Mouse (Mus musculus) spleen, postnatal 4 days (tissue): ENCODE data around the gene Slc26a1.

Experiments
- DNase-seq, 2 experiments: peaks; one replicate each; pipeline ENCODE4 v3.0.0; 2022; ENCODE audit warnings: low spot score in 2 of 2

The Slc26a1 gene

DNA sequence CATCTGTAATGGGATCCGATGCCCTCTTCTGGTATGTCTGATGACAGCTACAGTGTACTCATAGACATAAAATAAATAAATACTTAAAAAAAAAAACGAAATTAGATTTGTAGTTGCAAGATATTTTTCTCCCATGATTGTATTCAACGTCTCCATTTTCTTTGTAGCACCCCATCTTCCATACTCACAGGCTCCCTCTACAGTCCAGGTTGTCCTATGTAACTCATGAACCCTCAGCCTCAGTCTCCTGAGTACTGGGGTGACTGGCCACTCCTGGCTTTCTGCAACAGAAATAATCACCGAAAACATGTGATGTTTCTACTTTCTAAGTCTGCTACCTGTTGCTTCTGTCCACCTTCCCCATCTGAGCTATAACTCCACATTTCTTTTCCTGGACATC, 15.8 kb upstream of the Slc26a1 start:
- DNase-seq: no peak

DNA sequence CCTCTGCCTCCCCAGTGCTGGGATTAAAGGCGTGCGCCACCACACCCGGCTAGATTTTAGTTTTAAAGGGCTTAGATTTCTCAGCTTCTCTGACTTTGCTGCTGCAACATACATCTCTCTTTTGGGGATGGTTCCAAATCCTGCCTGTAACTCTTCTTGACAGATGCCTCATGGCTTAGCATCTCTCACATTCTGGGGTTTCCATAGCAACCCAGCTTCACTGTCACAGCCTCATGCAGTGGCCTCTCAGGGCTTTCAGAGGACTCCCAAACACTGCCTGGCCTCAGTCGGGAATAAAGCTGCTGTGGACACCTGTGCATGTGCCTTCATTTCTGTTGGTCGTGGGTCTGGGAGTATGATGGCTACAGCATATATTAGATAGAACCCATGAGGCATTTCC, 13.7 kb upstream of the Slc26a1 start:
- no peak for DNase-seq

DNA sequence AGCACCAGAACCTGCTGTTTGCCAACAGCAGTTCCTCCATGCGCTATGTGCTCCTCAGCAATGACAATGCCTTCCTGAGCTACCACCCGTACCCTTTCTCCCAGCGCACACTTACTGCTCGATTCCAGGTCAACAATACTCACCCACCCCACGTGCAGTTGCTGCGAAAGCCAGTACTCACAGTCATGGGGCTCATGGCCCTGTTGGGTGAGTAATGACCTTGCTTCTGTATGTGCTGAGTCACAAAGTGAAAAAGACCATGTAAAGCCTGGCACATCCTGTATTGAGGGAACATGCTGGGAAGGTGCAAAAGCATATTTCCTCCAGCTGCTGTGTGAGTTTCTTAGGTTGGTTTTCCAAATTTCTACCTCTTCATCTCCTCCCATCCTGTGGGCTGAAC, 5.5 kb upstream of the Slc26a1 start:
- DNase-seq: no peak

DNA sequence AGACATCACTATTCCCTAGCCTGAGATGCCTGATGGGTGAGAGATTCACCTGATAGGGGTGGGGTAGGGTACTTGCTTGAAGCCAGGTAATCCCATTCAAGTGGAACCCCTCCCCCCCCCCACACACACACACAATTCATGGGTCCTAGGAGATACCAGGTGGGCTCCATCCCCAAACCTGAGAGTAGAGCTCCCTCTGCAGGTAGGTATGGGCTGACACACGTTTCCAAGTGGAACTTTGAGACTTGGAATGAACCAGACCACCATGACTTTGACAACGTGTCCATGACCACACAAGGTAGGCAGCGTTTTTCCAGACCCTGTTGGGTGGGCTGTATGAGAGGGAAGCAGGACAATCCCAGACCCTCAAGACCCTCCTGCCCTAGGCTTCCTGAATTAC, 4.5 kb upstream of the Slc26a1 start:
- no peak for DNase-seq

DNA sequence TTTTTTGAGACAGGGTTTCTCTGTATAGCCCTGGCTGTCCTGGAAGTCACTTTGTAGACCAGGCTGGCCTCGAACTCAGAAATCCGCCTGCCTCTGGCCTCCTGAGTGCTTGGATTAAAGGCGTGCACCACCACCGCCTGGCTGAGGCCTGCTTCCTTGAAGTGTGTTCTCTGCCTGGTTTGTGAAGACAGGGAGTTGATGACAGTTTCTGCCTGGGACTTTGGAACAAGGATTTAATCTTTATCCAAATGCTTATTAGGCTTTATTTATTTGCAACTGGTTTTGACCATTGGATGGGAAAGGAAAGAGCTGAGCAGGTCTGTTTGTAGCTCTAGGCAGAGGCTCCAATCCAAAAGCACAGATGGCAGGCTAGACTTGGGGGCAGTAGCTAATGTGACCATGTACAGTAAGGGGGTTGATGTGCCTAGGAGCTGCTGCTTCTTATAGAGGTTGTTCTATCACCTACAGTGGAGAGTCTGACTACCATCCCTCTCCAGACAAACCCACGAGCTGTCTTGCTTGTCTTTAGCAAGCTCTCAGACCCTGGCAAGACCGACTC, 3.0 kb upstream of the Slc26a1 start:
- DNase-seq: no peak

DNA sequence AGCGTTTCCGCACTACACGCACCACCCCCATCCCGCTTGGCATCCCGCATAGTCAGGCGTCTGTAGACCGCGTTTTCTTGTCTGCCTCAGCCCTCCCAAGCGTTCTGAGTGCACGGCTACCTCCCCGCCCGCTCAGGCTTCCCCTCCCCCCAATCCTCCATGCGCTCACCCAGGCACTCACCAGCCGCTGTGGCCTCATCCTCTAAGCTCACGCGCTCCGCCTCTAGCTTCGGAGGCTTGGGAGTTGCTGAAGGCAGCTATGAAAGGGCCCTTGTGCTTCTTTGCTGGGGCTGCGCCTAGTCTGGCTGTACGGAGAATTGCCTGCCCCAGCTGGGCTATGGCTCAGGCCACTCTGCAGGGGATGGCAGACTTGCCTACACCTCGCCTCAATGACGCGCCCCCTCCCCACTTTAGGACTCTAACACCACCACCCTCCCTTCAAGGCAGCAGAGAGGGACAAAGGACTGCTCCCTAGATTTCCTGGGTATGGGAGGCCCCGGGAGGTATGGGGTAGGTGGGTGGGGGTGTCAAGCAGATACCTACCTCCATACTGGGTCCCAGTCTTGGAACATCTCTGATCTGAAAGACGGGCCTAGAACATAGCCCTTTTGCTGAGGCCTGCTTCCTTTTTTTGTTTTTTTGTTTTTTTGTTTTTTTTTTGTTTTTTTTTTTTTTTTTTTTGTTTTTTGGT, 2.4 kb upstream of the Slc26a1 start:
- DNase-seq: peak; percentile 48 to 78

DNA sequence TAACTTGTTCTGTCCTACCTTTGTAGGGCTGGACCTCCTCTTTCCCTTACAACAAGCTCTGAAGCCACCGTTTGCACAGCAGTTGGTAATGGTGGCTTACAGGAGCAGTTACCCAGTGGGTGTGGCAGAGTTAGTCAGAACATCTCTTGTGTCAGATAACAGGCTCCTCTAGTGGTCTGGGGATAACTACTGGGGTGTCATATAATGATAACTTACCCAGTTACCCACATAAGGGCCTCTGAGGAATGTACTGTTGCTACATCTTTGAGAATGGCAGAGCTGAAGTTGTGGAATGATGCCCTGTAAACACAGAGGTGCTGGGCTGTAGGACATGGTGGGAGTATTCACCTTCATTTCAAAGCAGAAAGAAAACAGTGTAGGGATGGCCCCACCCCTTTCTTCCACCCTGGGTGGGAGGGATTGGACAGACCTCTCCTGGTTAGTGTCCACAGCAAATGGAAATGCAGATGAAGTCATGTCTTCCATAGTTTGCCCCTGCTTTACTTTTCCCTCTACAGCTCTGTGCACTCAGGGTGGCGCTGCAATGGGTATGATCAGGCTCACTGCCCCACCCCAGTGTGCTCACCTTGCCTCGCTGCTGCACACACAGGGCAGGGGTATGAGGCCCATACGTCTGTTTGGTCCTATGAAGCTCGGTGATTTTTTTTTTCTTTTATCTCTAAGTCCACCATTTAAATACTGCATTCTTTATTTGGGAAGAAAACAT, 1.6 kb upstream of the Slc26a1 start:
- DNase-seq: no peak

DNA sequence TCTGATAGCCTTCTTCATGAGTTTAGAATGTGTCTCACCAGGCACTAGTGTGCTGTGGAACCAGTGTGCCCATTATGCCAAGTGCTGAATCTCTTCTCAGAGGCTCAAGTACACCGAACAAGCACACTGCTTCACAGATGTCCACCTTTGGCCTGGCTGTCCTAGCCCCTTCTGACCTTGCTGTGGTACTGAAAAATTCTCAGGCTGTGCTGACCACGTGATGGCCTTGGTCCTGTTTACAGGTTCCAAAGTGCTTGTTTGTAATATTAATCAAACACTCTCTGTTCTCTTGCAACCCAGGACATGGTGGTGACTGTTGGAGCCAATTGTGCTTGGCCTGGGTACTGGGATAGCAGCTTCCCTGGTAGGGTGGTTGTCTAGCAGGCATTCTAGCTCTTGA, 745 bp downstream of the Slc26a1 start:
- DNase-seq: no peak

DNA sequence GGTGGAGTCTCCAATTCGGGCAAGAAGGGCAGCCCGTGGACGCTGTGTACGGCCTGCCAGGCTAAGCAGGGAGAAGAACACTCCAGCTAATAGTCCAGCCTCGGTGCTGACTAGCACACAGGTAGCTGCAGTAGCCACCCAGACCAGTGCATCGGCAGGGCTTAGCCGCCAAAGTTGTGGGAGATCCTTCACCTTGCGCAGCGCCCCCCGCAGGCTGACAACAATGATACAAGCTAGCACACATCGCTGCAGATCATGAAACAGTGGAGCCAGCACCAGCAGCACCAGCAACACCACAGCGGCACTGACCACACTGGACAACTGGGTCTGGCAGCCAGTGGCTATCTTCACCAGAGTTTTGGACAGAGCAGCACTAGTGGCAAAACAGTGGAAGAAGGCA, 3.6 kb downstream of the Slc26a1 start:
- peak in 1 of 2 experiments; percentile 66 for DNase-seq

DNA sequence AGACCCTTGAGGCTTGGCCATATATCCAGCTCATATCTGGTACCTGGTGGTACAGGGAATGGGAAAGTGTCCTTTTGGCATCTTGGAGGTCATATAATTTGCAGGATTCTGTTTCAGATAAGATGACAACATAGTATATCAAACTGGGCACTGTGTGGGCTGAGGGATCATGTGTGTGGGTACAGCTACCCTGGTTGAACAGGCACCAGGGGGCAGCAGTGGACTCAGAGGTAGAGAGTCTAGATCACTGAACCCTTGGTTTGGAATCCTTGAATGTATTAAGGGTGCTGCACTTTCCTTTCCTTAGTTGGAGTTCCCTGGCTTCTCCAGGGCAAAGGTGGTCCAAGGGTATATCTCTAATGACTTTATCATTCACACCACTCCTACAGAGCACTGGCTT, 4.6 kb downstream of the Slc26a1 start:
- DNase-seq: peak; percentile 68 to 83

DNA sequence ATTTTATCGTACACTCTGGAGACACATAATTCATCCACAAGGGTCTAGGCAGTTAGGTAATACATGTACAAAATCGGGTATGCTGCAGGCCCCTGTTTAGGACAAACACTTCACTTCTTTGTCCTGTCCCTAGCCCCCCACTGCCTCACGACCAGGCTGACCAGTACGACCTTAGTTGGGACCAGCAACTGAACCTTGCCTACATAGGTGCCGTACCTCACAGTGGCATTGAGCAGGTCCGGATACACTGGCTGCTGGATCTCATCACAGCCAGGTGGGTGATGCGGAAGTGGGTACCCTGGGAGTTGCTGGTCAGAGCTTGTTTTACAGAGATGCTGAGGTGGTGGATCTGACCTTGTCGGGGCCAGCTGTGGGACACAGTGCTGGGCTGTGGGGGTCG, 5.4 kb downstream of the Slc26a1 start:
- no peak for DNase-seq

DNA sequence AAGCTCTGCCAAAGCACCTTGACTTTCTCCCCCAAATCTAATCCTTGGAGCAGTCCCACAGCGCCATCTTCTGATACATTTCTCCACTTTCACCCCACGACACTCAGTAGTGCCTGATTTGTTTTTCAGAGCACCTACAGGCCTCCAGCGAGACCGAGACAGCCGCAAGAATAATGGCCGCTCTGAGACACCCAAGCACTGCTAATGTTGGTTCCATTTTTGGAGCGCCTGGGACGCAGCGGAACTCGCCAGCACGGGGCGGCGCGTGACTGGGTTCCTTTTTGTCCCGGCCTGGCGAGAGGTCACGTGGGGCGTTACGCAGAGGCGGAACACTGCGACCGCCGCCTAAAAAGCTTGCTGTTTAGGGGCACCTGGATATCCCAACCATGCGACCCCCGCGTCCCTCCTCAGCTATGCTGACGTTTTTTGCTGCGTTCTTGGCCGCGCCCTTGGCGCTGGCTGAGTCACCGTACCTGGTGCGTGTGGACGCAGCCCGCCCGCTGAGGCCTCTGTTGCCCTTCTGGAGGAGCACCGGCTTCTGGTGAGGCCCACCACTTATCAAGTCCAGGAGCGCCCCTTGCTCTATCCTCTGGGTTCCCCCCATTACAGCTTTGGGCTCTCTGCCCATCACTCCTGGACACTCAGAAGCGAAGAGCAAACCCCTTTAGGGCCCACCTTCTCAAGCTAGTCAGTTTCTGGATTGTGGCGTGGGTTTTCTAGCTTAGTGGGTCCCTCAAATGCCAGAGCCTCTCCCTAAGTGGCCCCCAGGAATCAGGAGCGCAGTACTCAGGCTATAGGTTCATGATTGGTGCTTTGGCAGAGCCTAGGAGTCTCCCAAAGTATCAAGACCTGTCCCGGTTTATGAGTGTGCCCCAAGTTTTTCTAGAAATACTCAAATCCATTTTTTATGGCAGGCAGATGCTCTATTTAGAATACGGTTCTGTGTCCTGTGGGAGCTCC, 6.1 kb downstream of the Slc26a1 start, which contains the start of gene Dgkq:
Dgkq (minus strand) TSS at position 696 of the 960 bp plus-strand sequence.
- DNase-seq: peak; percentile 81 to 91

DNA sequence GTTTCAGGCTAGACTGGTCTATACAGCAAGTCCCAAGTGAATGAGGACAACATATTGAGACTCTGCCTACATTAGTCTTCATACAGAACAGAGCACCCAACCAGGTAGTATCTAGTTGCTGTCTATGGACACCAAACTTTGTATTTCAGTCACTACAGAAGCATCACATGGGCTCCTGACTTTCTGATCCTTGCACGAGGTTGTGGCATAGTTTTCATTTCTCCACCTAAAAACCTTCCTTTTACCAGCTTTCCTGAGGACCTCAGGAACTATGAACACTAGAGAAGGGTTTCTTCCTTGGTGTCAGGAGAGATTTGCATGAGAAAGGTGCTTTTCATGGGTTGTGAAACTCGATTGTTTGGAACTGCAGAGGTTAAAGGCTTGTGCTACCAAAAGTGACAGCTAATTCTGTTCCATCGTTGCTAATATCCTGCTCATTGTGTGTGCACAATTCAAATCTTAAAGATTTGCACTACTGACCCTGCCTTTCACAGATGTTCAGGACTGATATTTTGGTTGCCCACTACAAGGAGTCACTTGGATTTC, 6.9 kb downstream of the Slc26a1 start:
- no peak for DNase-seq

DNA sequence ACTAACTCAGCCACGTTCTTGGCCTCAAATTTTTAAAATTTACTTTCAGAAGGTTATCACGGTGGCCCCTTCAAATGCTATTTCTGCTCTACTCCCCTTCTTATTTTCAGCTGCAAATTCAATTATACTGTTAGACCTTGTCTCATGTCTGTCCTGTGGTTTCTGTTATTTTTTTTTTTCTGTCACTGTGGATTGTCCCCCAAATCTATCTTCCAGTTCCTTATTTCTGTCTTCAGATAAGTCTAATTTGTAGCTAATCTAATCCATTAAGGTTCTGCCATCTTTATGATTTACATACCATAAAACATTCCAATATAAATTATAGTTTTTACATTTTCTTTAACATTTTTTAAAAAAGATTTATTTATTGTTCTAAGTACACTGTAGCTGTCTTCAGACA, 8.0 kb downstream of the Slc26a1 start:
- DNase-seq: no peak

DNA sequence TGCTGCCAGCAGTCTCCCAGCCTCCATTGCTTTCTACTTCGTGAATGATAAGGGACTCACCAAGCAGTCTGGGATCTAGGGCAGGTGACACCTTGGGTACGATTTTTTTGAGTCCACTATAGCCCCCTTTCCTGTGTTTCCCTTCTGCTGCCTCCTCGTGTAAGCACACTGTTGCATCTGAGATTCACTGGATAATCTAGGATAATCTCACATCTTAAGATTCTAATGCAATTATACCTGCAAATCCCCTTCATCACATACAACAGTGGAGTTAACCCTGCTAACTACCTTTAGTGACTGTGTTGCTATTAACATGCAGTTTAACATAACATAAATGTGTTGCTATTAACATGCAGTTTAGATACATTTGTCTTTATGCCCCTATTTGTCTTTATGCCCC, 10.3 kb downstream of the Slc26a1 start:
- DNase-seq: no peak

DNA sequence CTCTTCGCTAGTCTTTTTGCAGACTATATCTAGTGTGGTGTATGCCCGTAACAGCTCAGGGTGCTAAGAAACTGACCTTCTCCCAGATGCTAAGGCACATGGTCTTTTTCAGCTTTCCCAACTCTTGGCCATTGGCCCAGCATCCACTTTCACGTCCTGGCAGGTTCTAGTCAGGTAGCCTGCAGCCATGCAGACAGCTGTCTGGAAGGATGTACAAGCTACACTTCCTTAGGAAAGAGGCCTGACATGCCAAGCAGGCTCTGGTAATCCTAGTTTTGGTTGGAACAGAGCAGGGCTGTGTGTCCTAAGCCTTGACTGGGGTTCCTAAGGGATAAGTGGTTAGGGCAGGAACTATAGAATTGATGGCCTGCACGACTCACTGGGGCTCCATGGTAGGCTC, 12.6 kb downstream of the Slc26a1 start:
- no peak for DNase-seq

DNA sequence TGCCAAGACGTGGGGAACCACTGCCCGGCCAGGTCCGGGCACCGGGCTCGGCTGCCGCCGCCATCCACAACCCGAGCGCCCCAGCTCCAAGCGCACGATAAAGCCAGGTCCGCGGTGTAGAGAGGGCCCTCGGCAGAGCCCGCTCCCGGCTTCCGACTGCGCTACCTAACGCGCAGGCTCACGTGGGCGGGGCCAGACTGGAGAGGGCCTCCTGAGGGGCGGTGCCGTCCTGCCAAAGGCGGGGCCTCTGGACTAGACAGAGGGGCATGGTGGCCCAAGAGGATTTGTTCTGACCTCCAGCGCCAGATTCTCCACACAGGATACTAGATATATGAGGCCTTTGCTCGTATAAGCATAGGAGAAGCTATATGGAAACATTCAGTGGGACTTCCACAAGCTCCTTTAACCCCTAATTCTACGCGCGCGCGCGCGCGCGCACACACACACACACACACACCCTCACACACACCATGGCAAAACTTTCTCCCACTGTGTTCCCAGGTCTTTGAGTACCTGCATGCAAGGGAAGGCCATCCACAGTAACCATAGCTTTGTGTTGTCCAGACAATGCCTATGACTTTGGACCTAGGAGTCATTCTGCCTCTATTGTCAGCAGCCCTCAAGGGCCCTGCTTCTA, 14.6 kb downstream of the Slc26a1 start:
- peak; percentile 92 to 95 for DNase-seq

DNA sequence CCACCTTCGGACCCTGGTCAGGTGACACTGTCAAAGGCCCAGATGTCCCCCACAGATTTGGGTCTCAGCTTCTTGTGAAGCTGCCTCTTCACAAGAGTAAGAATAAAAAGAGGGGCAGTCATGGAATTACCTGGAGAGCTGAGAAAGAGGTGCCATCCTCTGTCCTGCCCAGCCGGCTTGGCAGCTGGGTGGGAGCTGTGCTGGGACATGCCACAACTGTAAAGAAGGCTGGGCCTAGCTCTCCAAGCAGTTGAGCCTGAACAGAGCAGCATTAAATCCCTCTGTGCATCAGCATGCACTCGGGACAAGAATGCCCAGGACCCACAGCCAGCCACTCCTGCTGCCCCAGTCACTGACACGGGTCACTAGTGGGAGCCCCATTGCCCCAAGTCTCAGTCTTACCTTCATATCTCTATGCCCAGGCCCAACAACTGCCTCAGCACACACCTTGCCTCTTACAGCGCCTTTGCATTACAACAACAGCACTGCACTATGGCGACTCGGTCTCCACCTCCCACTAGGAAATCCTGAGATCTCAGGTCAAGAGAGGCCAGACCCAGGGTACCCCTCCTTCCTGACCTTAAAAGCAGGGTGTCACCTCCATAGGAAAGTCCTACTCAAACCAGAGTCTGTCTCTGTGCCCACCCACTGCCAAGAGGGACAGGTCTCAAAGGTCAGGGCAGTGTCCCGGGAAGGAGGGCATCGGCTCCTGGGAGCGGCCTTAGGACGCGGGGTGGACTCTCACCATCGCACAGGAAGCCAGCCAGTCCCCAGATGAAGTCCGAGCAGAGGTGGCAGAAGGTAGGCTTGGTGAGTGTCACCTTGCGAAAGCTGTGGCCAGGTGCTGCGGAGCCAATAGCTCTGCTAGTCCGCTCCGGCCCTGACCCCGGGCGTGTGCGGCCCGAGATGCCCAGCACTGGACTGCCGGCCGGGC, 15.4 kb downstream of the Slc26a1 start, which contains the start of gene Idua:
Idua (plus strand) TSS at position 634 of the 934 bp plus-strand sequence.
- DNase-seq: no peak

DNA sequence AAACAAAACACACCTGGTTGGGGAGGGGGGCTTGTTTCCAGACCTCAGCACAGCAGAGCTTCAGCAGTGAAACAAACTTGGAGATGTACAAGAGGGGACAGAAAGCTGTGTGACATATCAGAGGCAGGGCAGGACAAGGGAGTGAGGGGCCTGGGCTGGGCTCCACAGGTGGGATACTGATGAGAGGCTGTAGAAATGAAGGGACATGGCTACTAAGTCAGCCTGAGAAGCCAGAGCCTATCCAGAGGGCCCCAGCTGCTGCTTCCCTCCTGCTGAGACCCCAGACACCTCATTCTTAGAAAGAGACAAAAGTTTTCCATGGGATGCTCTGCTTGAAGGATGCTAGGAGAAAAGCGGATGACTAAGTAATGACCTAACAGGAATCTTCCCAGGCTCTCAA, 16.8 kb downstream of the Slc26a1 start:
- DNase-seq: no peak

DNA sequence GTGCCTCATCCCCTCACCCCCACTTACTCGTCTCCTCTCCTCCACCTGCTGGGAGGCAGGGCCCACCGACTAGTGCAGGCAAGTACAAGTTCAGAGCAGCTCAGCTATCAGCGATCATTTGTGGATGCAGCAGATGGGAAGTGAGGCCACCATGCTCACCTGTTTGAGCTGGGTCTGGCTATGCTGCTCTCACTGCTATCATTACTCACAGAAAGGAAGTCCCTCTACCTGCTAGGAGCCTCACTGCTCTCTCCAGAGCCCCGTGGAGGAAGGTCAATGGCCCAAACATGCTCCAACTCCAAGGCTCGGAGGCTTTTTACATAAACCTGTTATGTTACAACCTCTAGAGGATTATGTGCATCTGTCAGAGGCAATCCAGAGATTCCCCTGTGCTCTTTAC, 18.0 kb downstream of the Slc26a1 start:
- no peak for DNase-seq
